Mouse (Mus musculus): ENCODE results near the gene Ssxb2.
"Not testable (repeated sequence)": the region's sequence is repeated elsewhere in the genome, so short reads cannot be mapped to it uniquely, and the experiment has no call there.

Gene Ssxb2

GRCm38 (mm10) chrX:8461626-8462025, at the start of gene Ssxb2:
Gene Ssxb2, minus strand, starts transcription at chrX:8461726.
- not testable (repeated sequence) for DNase-seq

- DNase-seq = not testable (repeated sequence)
Observed at GRCm38 (mm10) chrX:8413005-8413404, 48.5 kb downstream of the Ssxb2 start, which contains the start of gene Ssxb1. Gene Ssxb1, plus strand, starts transcription at chrX:8413305.

Data from thymus, postnatal 36 days (tissue).